Mouse (Mus musculus): ENCODE measurements at regions not wholly inside any gene's neighbourhood (a gene's known extent, or its start where the extent isn't known, plus 50 kb on each side); places are given as distances from the start of the nearest gene placed in this dataset.
A peak's percentile ranks its signal among the peaks of the same experiment; 100 is the strongest.

GRCm38 (mm10) chr12:27201191-27201590, 141.2 kb downstream of the Sox11 start:
- Histone ChIP-seq H3K4me3 (ENCODE audit: control insufficient read depth in 1 of 2, insufficient read depth in 1 of 2, low read depth in 1 of 2, low read length in 2 of 2) (no peak overlapping the region), H3K4me1 (ENCODE audit: control insufficient read depth in 2 of 2, insufficient read depth in 2 of 2, low read length in 2 of 2) (no peaks in the 10 kb centered on the region), H3K4me2 (ENCODE audit: low read length) (no peak overlapping the region), H3K9ac (ENCODE audit: low read length) (no peak overlapping the region), H3K9me3 (ENCODE audit: control insufficient read depth, low read length) (no peaks in the 10 kb centered on the region), H3K36me3 (ENCODE audit: control insufficient read depth, insufficient read depth, low read length) (no peaks in the 10 kb centered on the region), H3K27me3 (ENCODE audit: control insufficient read depth, insufficient read depth, low read length) (no peaks in the 10 kb centered on the region), H3K27ac (replicated peaks in 1 of 2; ENCODE audit: control insufficient read depth in 1 of 2, insufficient read depth in 1 of 2, low read depth in 2 of 2, low read length in 2 of 2) (no peak overlapping the region)
- WGBS = 54% methylated on average over 7 of the region's 7 CpGs
- ATAC-seq (ENCODE audit: insufficient number of reproducible peaks, insufficient read depth, low FRiP score, low read depth) = no peak

- Histone ChIP-seq H3K4me1 (ENCODE audit: control insufficient read depth in 2 of 2, insufficient read depth in 2 of 2, low read length in 2 of 2) (no peaks in the 10 kb centered on the region), H3K36me3 (ENCODE audit: control insufficient read depth, insufficient read depth, low read length) (no peaks in the 10 kb centered on the region), H3K4me2 (ENCODE audit: low read length) (no peak overlapping the region), H3K9ac (ENCODE audit: low read length) (no peak overlapping the region), H3K4me3 (ENCODE audit: control insufficient read depth in 1 of 2, insufficient read depth in 1 of 2, low read depth in 1 of 2, low read length in 2 of 2) (no peak overlapping the region), H3K27ac (replicated peaks in 1 of 2; ENCODE audit: control insufficient read depth in 1 of 2, insufficient read depth in 1 of 2, low read depth in 2 of 2, low read length in 2 of 2) (no peak overlapping the region), H3K9me3 (ENCODE audit: control insufficient read depth, low read length) (no peaks in the 10 kb centered on the region), H3K27me3 (ENCODE audit: control insufficient read depth, insufficient read depth, low read length) (no peaks in the 10 kb centered on the region)
- no peak for ATAC-seq (ENCODE audit: insufficient number of reproducible peaks, insufficient read depth, low FRiP score, low read depth)
These were observed 148.4 kb downstream of the Sox11 start for GRCm38 (mm10) chr12:27194001-27194400.

GRCm38 (mm10) chr12:27191916-27192315, 150.5 kb downstream of the Sox11 start:
- Histone ChIP-seq H3K9me3 (ENCODE audit: control insufficient read depth, low read length) (no peaks in the 10 kb centered on the region), H3K27ac (replicated peaks in 1 of 2; ENCODE audit: control insufficient read depth in 1 of 2, insufficient read depth in 1 of 2, low read depth in 2 of 2, low read length in 2 of 2) (no peak overlapping the region), H3K4me2 (ENCODE audit: low read length) (no peak overlapping the region), H3K4me3 (ENCODE audit: control insufficient read depth in 1 of 2, insufficient read depth in 1 of 2, low read depth in 1 of 2, low read length in 2 of 2) (no peak overlapping the region), H3K9ac (ENCODE audit: low read length) (no peak overlapping the region), H3K27me3 (ENCODE audit: control insufficient read depth, insufficient read depth, low read length) (no peaks in the 10 kb centered on the region), H3K4me1 (ENCODE audit: control insufficient read depth in 2 of 2, insufficient read depth in 2 of 2, low read length in 2 of 2) (no peaks in the 10 kb centered on the region), H3K36me3 (ENCODE audit: control insufficient read depth, insufficient read depth, low read length) (no peaks in the 10 kb centered on the region)
- 88% methylated on average over 6 of the region's 6 CpGs for WGBS
- no peak for ATAC-seq (ENCODE audit: insufficient number of reproducible peaks, insufficient read depth, low FRiP score, low read depth)

GRCm38 (mm10) chr12:27187480-27187879, 154.9 kb downstream of the Sox11 start:
- Histone ChIP-seq H3K27me3 (ENCODE audit: control insufficient read depth, insufficient read depth, low read length) (no peaks in the 10 kb centered on the region), H3K27ac (replicated peaks in 1 of 2; ENCODE audit: control insufficient read depth in 1 of 2, insufficient read depth in 1 of 2, low read depth in 2 of 2, low read length in 2 of 2) (no peak overlapping the region), H3K36me3 (ENCODE audit: control insufficient read depth, insufficient read depth, low read length) (no peaks in the 10 kb centered on the region), H3K4me1 (ENCODE audit: control insufficient read depth in 2 of 2, insufficient read depth in 2 of 2, low read length in 2 of 2) (peaks cover 11 to 16% of the 10 kb centered on the region in 2 experiments), H3K4me2 (ENCODE audit: low read length) (no peak overlapping the region), H3K4me3 (ENCODE audit: control insufficient read depth in 1 of 2, insufficient read depth in 1 of 2, low read depth in 1 of 2, low read length in 2 of 2) (no peak overlapping the region), H3K9me3 (ENCODE audit: control insufficient read depth, low read length) (no peaks in the 10 kb centered on the region), H3K9ac (ENCODE audit: low read length) (no peak overlapping the region)
- ATAC-seq (ENCODE audit: insufficient number of reproducible peaks, insufficient read depth, low FRiP score, low read depth) = no peak
- WGBS = 65% methylated on average over 3 of the region's 3 CpGs

- Histone ChIP-seq H3K27ac (replicated peaks in 1 of 2; ENCODE audit: control insufficient read depth in 1 of 2, insufficient read depth in 1 of 2, low read depth in 2 of 2, low read length in 2 of 2) (peak overlapping the region; percentile 74 to 98), H3K4me2 (ENCODE audit: low read length) (peak overlapping the region; percentile 59), H3K36me3 (ENCODE audit: control insufficient read depth, insufficient read depth, low read length) (no peaks in the 10 kb centered on the region), H3K27me3 (ENCODE audit: control insufficient read depth, insufficient read depth, low read length) (no peaks in the 10 kb centered on the region), H3K9me3 (ENCODE audit: control insufficient read depth, low read length) (peaks cover 4% of the 10 kb centered on the region; the same call in 1 of the 2 replicates), H3K4me1 (ENCODE audit: control insufficient read depth in 2 of 2, insufficient read depth in 2 of 2, low read length in 2 of 2) (peaks cover 22 to 36% of the 10 kb centered on the region in 2 experiments), H3K4me3 (ENCODE audit: control insufficient read depth in 1 of 2, insufficient read depth in 1 of 2, low read depth in 1 of 2, low read length in 2 of 2) (peak overlapping the region in 1 of 2 experiments; percentile 14; a peak in 1 of 4 replicates), H3K9ac (ENCODE audit: low read length) (peak overlapping the region; percentile 30)
- 20% methylated on average over 5 of the region's 5 CpGs for WGBS
- peak; percentile 85 for ATAC-seq (ENCODE audit: insufficient number of reproducible peaks, insufficient read depth, low FRiP score, low read depth)
These were observed 159.7 kb downstream of the Sox11 start for GRCm38 (mm10) chr12:27182397-27183375.

GRCm38 (mm10) chr12:27173561-27173960, 168.8 kb downstream of the Sox11 start:
- Histone ChIP-seq H3K4me2 (ENCODE audit: low read length) (no peak overlapping the region), H3K9ac (ENCODE audit: low read length) (no peak overlapping the region), H3K4me1 (ENCODE audit: control insufficient read depth in 2 of 2, insufficient read depth in 2 of 2, low read length in 2 of 2) (no peaks in the 10 kb centered on the region), H3K4me3 (ENCODE audit: control insufficient read depth in 1 of 2, insufficient read depth in 1 of 2, low read depth in 1 of 2, low read length in 2 of 2) (no peak overlapping the region), H3K9me3 (ENCODE audit: control insufficient read depth, low read length) (peaks cover 6% of the 10 kb centered on the region; the same call in 1 of the 2 replicates), H3K36me3 (ENCODE audit: control insufficient read depth, insufficient read depth, low read length) (no peaks in the 10 kb centered on the region), H3K27ac (replicated peaks in 1 of 2; ENCODE audit: control insufficient read depth in 1 of 2, insufficient read depth in 1 of 2, low read depth in 2 of 2, low read length in 2 of 2) (no peak overlapping the region), H3K27me3 (ENCODE audit: control insufficient read depth, insufficient read depth, low read length) (no peaks in the 10 kb centered on the region)
- ATAC-seq (ENCODE audit: insufficient number of reproducible peaks, insufficient read depth, low FRiP score, low read depth) = no peak
- WGBS = 87% methylated on average over 4 of the region's 4 CpGs

GRCm38 (mm10) chr12:27173151-27173550, 169.2 kb downstream of the Sox11 start:
- Histone ChIP-seq H3K9me3 (ENCODE audit: control insufficient read depth, low read length) (peaks cover 6% of the 10 kb centered on the region; the same call in 1 of the 2 replicates), H3K4me1 (ENCODE audit: control insufficient read depth in 2 of 2, insufficient read depth in 2 of 2, low read length in 2 of 2) (no peaks in the 10 kb centered on the region), H3K4me2 (ENCODE audit: low read length) (no peak overlapping the region), H3K4me3 (ENCODE audit: control insufficient read depth in 1 of 2, insufficient read depth in 1 of 2, low read depth in 1 of 2, low read length in 2 of 2) (no peak overlapping the region), H3K27ac (replicated peaks in 1 of 2; ENCODE audit: control insufficient read depth in 1 of 2, insufficient read depth in 1 of 2, low read depth in 2 of 2, low read length in 2 of 2) (no peak overlapping the region), H3K36me3 (ENCODE audit: control insufficient read depth, insufficient read depth, low read length) (no peaks in the 10 kb centered on the region), H3K9ac (ENCODE audit: low read length) (no peak overlapping the region), H3K27me3 (ENCODE audit: control insufficient read depth, insufficient read depth, low read length) (no peaks in the 10 kb centered on the region)
- no peak for ATAC-seq (ENCODE audit: insufficient number of reproducible peaks, insufficient read depth, low FRiP score, low read depth)
- 91% methylated on average over 4 of the region's 4 CpGs for WGBS
